Mouse (Mus musculus): ENCODE data around the gene 9930022D16Rik. TPM values are rescaled to one million over a fixed set of nuclear protein-coding genes. Genes with fewer than 3 reads are reported as not detected.

The 9930022D16Rik gene
- polyA plus RNA-seq, 1 experiment = not detected

- Histone ChIP-seq H3K27ac (ENCODE audit: insufficient read depth, low read length) (peak overlapping the region; percentile 68), H3K36me3 (ENCODE audit: control insufficient read depth, insufficient read depth, low read length) (no peaks in the 10 kb centered on the region), H3K4me1 (ENCODE audit: control insufficient read depth, insufficient read depth, insufficient read length) (peaks cover 14% of the 10 kb centered on the region; the same call in 1 of the 2 replicates), H3K4me3 (ENCODE audit: extremely low read depth, insufficient read depth, insufficient read length) (no peak overlapping the region), H3K27me3 (ENCODE audit: control insufficient read depth, insufficient read depth, low read length) (no peaks in the 10 kb centered on the region)
- DNase-seq (ENCODE audit: low read depth in 1 of 2, low spot score in 2 of 2) = no peak
- TF ChIP-seq POLR2A (IDR thresholded peaks at IDR 0.05; ENCODE audit: low read depth, low read length) (no peak), CTCF (IDR thresholded peaks at IDR 0.05; ENCODE audit: extremely low read depth, insufficient read depth, insufficient read length, insufficient replicate concordance) (no peak)
- 37% methylated on average over 5 of the region's 5 CpGs for WGBS
These were observed 7.5 kb downstream of the 9930022D16Rik start for GRCm38 (mm10) chr11:109421205-109421604.

- Histone ChIP-seq H3K27ac (ENCODE audit: insufficient read depth, low read length) (no peak overlapping the region), H3K4me3 (ENCODE audit: extremely low read depth, insufficient read depth, insufficient read length) (no peak overlapping the region), H3K27me3 (ENCODE audit: control insufficient read depth, insufficient read depth, low read length) (no peaks in the 10 kb centered on the region), H3K4me1 (ENCODE audit: control insufficient read depth, insufficient read depth, insufficient read length) (peaks cover 16% of the 10 kb centered on the region; the same call in 1 of the 2 replicates), H3K36me3 (ENCODE audit: control insufficient read depth, insufficient read depth, low read length) (no peaks in the 10 kb centered on the region)
- TF ChIP-seq POLR2A (IDR thresholded peaks at IDR 0.05; ENCODE audit: low read depth, low read length) (no peak), CTCF (IDR thresholded peaks at IDR 0.05; ENCODE audit: extremely low read depth, insufficient read depth, insufficient read length, insufficient replicate concordance) (no peak)
- WGBS = 96% methylated on average over 4 of the region's 4 CpGs
- no peak for DNase-seq (ENCODE audit: low read depth in 1 of 2, low spot score in 2 of 2)
These were observed 8.5 kb downstream of the 9930022D16Rik start for GRCm38 (mm10) chr11:109422263-109422662.

- TF ChIP-seq CTCF (IDR thresholded peaks at IDR 0.05; ENCODE audit: extremely low read depth, insufficient read depth, insufficient read length, insufficient replicate concordance) (no peak), POLR2A (IDR thresholded peaks at IDR 0.05; ENCODE audit: low read depth, low read length) (no peak)
- Histone ChIP-seq H3K4me1 (ENCODE audit: control insufficient read depth, insufficient read depth, insufficient read length) (peaks cover 14% of the 10 kb centered on the region; the same call in 1 of the 2 replicates), H3K4me3 (ENCODE audit: extremely low read depth, insufficient read depth, insufficient read length) (no peak overlapping the region), H3K36me3 (ENCODE audit: control insufficient read depth, insufficient read depth, low read length) (no peaks in the 10 kb centered on the region), H3K27ac (ENCODE audit: insufficient read depth, low read length) (no peak overlapping the region), H3K27me3 (ENCODE audit: control insufficient read depth, insufficient read depth, low read length) (no peaks in the 10 kb centered on the region)
- 75% methylated on average over 1 of the region's 1 CpGs for WGBS
- DNase-seq (ENCODE audit: low read depth in 1 of 2, low spot score in 2 of 2) = no peak
These were observed 9.6 kb downstream of the 9930022D16Rik start for GRCm38 (mm10) chr11:109423294-109423693.

GRCm38 (mm10) chr11:109425392-109426271, 11.9 kb downstream of the 9930022D16Rik start, which contains the start of gene Amz2:
Gene Amz2 (plus strand): TSS chr11:109425946.
- WGBS = under 1% methylated on average over 65 of the region's 65 CpGs
- peak; percentile 98 to 99 for DNase-seq (ENCODE audit: low read depth in 1 of 2, low spot score in 2 of 2)
- peaks cover 7% of the 10 kb centered on the region for H3K36me3 ChIP-seq (ENCODE audit: control insufficient read depth, insufficient read depth, low read length)
- H3K27me3 ChIP-seq (ENCODE audit: control insufficient read depth, insufficient read depth, low read length) = no peaks in the 10 kb centered on the region
- H3K4me1 ChIP-seq (ENCODE audit: control insufficient read depth, insufficient read depth, insufficient read length) = peaks cover 14% of the 10 kb centered on the region; the same call in 1 of the 2 replicates
- peak within 1 kb of the TSS; percentile 87 for H3K27ac ChIP-seq (ENCODE audit: insufficient read depth, low read length)
- peak within 1 kb of the TSS; percentile 58 for H3K4me3 ChIP-seq (ENCODE audit: extremely low read depth, insufficient read depth, insufficient read length)
- TF ChIP-seq POLR2A (IDR thresholded peaks at IDR 0.05; ENCODE audit: low read depth, low read length) (peak; percentile 26), CTCF (IDR thresholded peaks at IDR 0.05; ENCODE audit: extremely low read depth, insufficient read depth, insufficient read length, insufficient replicate concordance) (peak; percentile 92)

- WGBS = 0% methylated on average over 11 of the region's 11 CpGs
- Histone ChIP-seq H3K4me1 (ENCODE audit: control insufficient read depth, insufficient read depth, insufficient read length) (peaks cover 12% of the 10 kb centered on the region), H3K4me3 (ENCODE audit: extremely low read depth, insufficient read depth, insufficient read length) (peak overlapping the region; percentile 55), H3K27ac (ENCODE audit: insufficient read depth, low read length) (peak overlapping the region; percentile 87), H3K27me3 (ENCODE audit: control insufficient read depth, insufficient read depth, low read length) (no peaks in the 10 kb centered on the region), H3K36me3 (ENCODE audit: control insufficient read depth, insufficient read depth, low read length) (peaks cover 7% of the 10 kb centered on the region)
- no peak for DNase-seq (ENCODE audit: low read depth in 1 of 2, low spot score in 2 of 2)
- no peak for TF ChIP-seq POLR2A (IDR thresholded peaks at IDR 0.05; ENCODE audit: low read depth, low read length)
- TF ChIP-seq CTCF (IDR thresholded peaks at IDR 0.05; ENCODE audit: extremely low read depth, insufficient read depth, insufficient read length, insufficient replicate concordance) = no peak
These were observed 12.5 kb downstream of the 9930022D16Rik start for GRCm38 (mm10) chr11:109426272-109426586.

GRCm38 (mm10) chr11:109427353-109427752, 13.6 kb downstream of the 9930022D16Rik start:
- no peak for TF ChIP-seq POLR2A (IDR thresholded peaks at IDR 0.05; ENCODE audit: low read depth, low read length)
- Histone ChIP-seq H3K4me1 (ENCODE audit: control insufficient read depth, insufficient read depth, insufficient read length) (peaks cover 11% of the 10 kb centered on the region), H3K36me3 (ENCODE audit: control insufficient read depth, insufficient read depth, low read length) (peaks cover 7% of the 10 kb centered on the region), H3K27ac (ENCODE audit: insufficient read depth, low read length) (no peak overlapping the region), H3K4me3 (ENCODE audit: extremely low read depth, insufficient read depth, insufficient read length) (no peak overlapping the region), H3K27me3 (ENCODE audit: control insufficient read depth, insufficient read depth, low read length) (no peaks in the 10 kb centered on the region)
- WGBS = 97% methylated on average over 5 of the region's 5 CpGs
- DNase-seq (ENCODE audit: low read depth in 1 of 2, low spot score in 2 of 2) = no peak

Measured in spleen, adult 2 months (tissue).